Mouse (Mus musculus) forebrain, embryonic 11.5 days (tissue): ENCODE data around the gene Ostm1. TPM values are rescaled to one million over a fixed set of nuclear protein-coding genes. Genes with fewer than 3 reads are reported as not detected.

Experiments
- ATAC-seq: fragments of 200-750 bp; cut with Nextera tagmentation; replicated peaks from 2 replicates; pipeline ENCODE4 v1.8.0; 2017; ENCODE audit warnings: moderate TSS enrichment; ENCODE audit not compliant: low FRiP score
- DNase-seq: peaks from one replicate; pipeline ENCODE4 v3.0.0-alpha.2; 2017; ENCODE audit warnings: low spot score
- H3K27ac ChIP-seq: fragments of 300-500 bp; sonication (generic); 2 replicates; pipeline ENCODE4 v1.5.1; 2014; ENCODE audit warnings: low read depth, low read length
- H3K27me3 ChIP-seq: fragments of 300-500 bp; sonication (generic); 2 replicates; pipeline ENCODE4 v1.6.1; 2014; ENCODE audit warnings: mild to moderate bottlenecking, low read length, mixed read lengths; ENCODE audit not compliant: control insufficient read depth, insufficient read depth
- H3K36me3 ChIP-seq: fragments of 300-500 bp; sonication (generic); 2 replicates; pipeline ENCODE4 v1.6.1; 2014; ENCODE audit warnings: mild to moderate bottlenecking, low read length, moderate library complexity, mixed read lengths; ENCODE audit not compliant: control insufficient read depth, insufficient read depth
- H3K4me1 ChIP-seq: fragments of 300-500 bp; sonication (generic); replicated peaks from 2 replicates; pipeline ENCODE4 v1.6.1; 2014; ENCODE audit warnings: low read length, mixed read lengths; ENCODE audit not compliant: control insufficient read depth, insufficient read depth
- H3K4me2 ChIP-seq: fragments of 300-500 bp; sonication (generic); 2 replicates; pipeline ENCODE4 v1.6.1; 2014; ENCODE audit warnings: low read depth, mild to moderate bottlenecking, low read length, moderate library complexity, mixed read lengths; ENCODE audit not compliant: severe bottlenecking
- H3K4me3 ChIP-seq: fragments of 300-500 bp; sonication (generic); 2 replicates; pipeline ENCODE4 v1.5.1; 2014; ENCODE audit warnings: low read depth, low read length
- H3K9ac ChIP-seq: fragments of 300-500 bp; sonication (generic); 2 replicates; pipeline ENCODE4 v1.6.1; 2014; ENCODE audit warnings: low read length
- H3K9me3 ChIP-seq: fragments of 300-500 bp; sonication (generic); 2 replicates; pipeline ENCODE4 v1.6.1; 2016; ENCODE audit warnings: low read length, mixed read lengths; ENCODE audit not compliant: control insufficient read depth
- WGBS: fragments of 180-500 bp; shearing (Covaris S2); extraction: QIAGEN DNeasy Blood & Tissue Kit; methylation state at CpG from one replicate; pipeline ENCODE4 v1.1.7; 2014; 5-methylcytosine and 5-hydroxymethylcytosine counted together
- polyA plus RNA-seq: library from polyadenylated mRNA; unstranded; fragments of >200 nt; fragmentation: Nextera tagmentation; extraction: Ambion mirVana; gene quantifications from 2 replicates; pipeline ENCODE4 v1.2.1, GENCODE M21; 2014

Ostm1 gene
- polyA plus RNA-seq, 1 experiment from 2014 or later: 59.0 TPM

- no peaks in the 10 kb centered on the region for H3K27me3 ChIP-seq
- H3K4me1 ChIP-seq: peaks cover 4% of the 10 kb centered on the region; the same call in 1 of the 2 replicates
- no peak overlapping the region for H3K4me2 ChIP-seq
- WGBS: 88% methylated on average over 8 of the region's 8 CpGs
- DNase-seq: no peak
- no peaks in the 10 kb centered on the region for H3K36me3 ChIP-seq
- H3K27ac ChIP-seq: no peak overlapping the region
- ATAC-seq: no peak
- no peak overlapping the region for H3K9ac ChIP-seq
- no peak overlapping the region for H3K4me3 ChIP-seq
- no peaks in the 10 kb centered on the region for H3K9me3 ChIP-seq
Measured at GRCm38 (mm10) chr10:42598615-42599014, 15.0 kb downstream of the Ostm1 start.

- Histone ChIP-seq H3K4me3 (no peak overlapping the region), H3K9me3 (peaks cover 5% of the 10 kb centered on the region), H3K4me2 (no peak overlapping the region), H3K4me1 (no peaks in the 10 kb centered on the region), H3K27ac (no peak overlapping the region), H3K9ac (no peak overlapping the region), H3K27me3 (no peaks in the 10 kb centered on the region), H3K36me3 (no peaks in the 10 kb centered on the region; the same call in 1 of the 2 replicates)
- peak; percentile 67 for DNase-seq
- 34% methylated on average over 10 of the region's 10 CpGs for WGBS
- ATAC-seq: no peak
Measured at GRCm38 (mm10) chr10:42601556-42601955, 17.9 kb downstream of the Ostm1 start.

GRCm38 (mm10) chr10:42604874-42605273 lies 21.3 kb downstream of the Ostm1 start:
- Histone ChIP-seq H3K9ac (no peak overlapping the region), H3K27ac (no peak overlapping the region), H3K4me1 (no peaks in the 10 kb centered on the region), H3K36me3 (no peaks in the 10 kb centered on the region; the same call in 1 of the 2 replicates), H3K4me3 (no peak overlapping the region), H3K4me2 (no peak overlapping the region), H3K9me3 (peaks cover 8% of the 10 kb centered on the region), H3K27me3 (no peaks in the 10 kb centered on the region)
- DNase-seq (no peak), ATAC-seq (no peak)
- WGBS: 78% methylated on average over 2 of the region's 2 CpGs

GRCm38 (mm10) chr10:42606757-42607156 lies 23.1 kb downstream of the Ostm1 start:
- ATAC-seq (no peak), DNase-seq (no peak)
- Histone ChIP-seq H3K4me2 (no peak overlapping the region), H3K4me1 (no peaks in the 10 kb centered on the region), H3K27ac (no peak overlapping the region), H3K36me3 (no peaks in the 10 kb centered on the region; the same call in 1 of the 2 replicates), H3K9me3 (peaks cover 8% of the 10 kb centered on the region), H3K27me3 (no peaks in the 10 kb centered on the region), H3K4me3 (no peak overlapping the region), H3K9ac (no peak overlapping the region)
- 81% methylated on average over 4 of the region's 4 CpGs for WGBS

- Histone ChIP-seq H3K4me2 (peak overlapping the region; percentile 51), H3K4me3 (no peak overlapping the region), H3K9ac (peak overlapping the region; percentile 16; the same call in 1 of the 2 replicates), H3K27me3 (no peaks in the 10 kb centered on the region; the same call in none of the 2 replicates), H3K27ac (peak overlapping the region; percentile 68), H3K9me3 (no peaks in the 10 kb centered on the region; the same call in 1 of the 2 replicates), H3K4me1 (peaks cover 17% of the 10 kb centered on the region), H3K36me3 (no peaks in the 10 kb centered on the region)
- DNase-seq: no peak
- no peak for ATAC-seq
- WGBS: 5% methylated on average over 12 of the region's 12 CpGs
Measured at GRCm38 (mm10) chr10:42613075-42613474, 29.5 kb downstream of the Ostm1 start.

GRCm38 (mm10) chr10:42613639-42614381 lies 30.2 kb downstream of the Ostm1 start:
- peak overlapping the region; percentile 58; the same call in 1 of the 2 replicates for H3K9ac ChIP-seq
- ATAC-seq (peak; percentile 87), DNase-seq (peak; percentile 95)

GRCm38 (mm10) chr10:42614766-42615165 lies 31.1 kb downstream of the Ostm1 start:
- Histone ChIP-seq H3K9ac (no peak overlapping the region), H3K36me3 (no peaks in the 10 kb centered on the region), H3K27ac (no peak overlapping the region), H3K9me3 (no peaks in the 10 kb centered on the region), H3K4me3 (no peak overlapping the region), H3K4me1 (peaks cover 26% of the 10 kb centered on the region), H3K27me3 (no peaks in the 10 kb centered on the region; the same call in none of the 2 replicates), H3K4me2 (peak overlapping the region; percentile 18; the same call in 1 of the 2 replicates)
- no peak for ATAC-seq
- WGBS: 13% methylated on average over 9 of the region's 9 CpGs
- DNase-seq: no peak

More at GRCm38 (mm10) chr10:42613639-42614381, 30.2 kb downstream of the Ostm1 start:
- Histone ChIP-seq H3K27ac (peak overlapping the region; percentile 68), H3K27me3 (no peaks in the 10 kb centered on the region; the same call in none of the 2 replicates), H3K9me3 (no peaks in the 10 kb centered on the region), H3K4me2 (peak overlapping the region; percentile 51), H3K4me3 (peak overlapping the region; percentile 28), H3K4me1 (peaks cover 23% of the 10 kb centered on the region), H3K36me3 (no peaks in the 10 kb centered on the region)
- under 1% methylated on average over 39 of the region's 40 CpGs for WGBS

- H3K4me3 ChIP-seq: no peak overlapping the region
- no peaks in the 10 kb centered on the region; the same call in none of the 2 replicates for H3K27me3 ChIP-seq
- H3K9ac ChIP-seq: peak overlapping the region; percentile 23; the same call in 1 of the 2 replicates
- H3K27ac ChIP-seq: no peak overlapping the region
- H3K36me3 ChIP-seq: no peaks in the 10 kb centered on the region
- DNase-seq (no peak), ATAC-seq (no peak)
- no peak overlapping the region for H3K4me2 ChIP-seq
- WGBS: 30% methylated on average over 2 of the region's 2 CpGs
- no peaks in the 10 kb centered on the region for H3K9me3 ChIP-seq
- peaks cover 22% of the 10 kb centered on the region for H3K4me1 ChIP-seq
Measured at GRCm38 (mm10) chr10:42618291-42618690, 34.7 kb downstream of the Ostm1 start.
